Mouse (Mus musculus) stomach, embryonic 15.5 days (tissue): ENCODE results near the gene Nagpa. TPM values are rescaled to one million over a fixed set of nuclear protein-coding genes. Genes with fewer than 3 reads are reported as not detected.

Experiments used
- ATAC-seq: fragments of 200-750 bp; cut with Nextera tagmentation; 2 replicates; pipeline ENCODE4 v1.8.0; 2017; ENCODE audit warnings: low read depth, moderate number of reproducible peaks, moderate TSS enrichment; ENCODE audit not compliant: insufficient read depth, low FRiP score
- H3K27ac ChIP-seq: fragments of 300-500 bp; sonication (generic); 2 replicates; pipeline ENCODE4 v1.5.1; 2015; ENCODE audit warnings: mild to moderate bottlenecking, inconsistent platforms
- H3K27me3 ChIP-seq: fragments of 300-500 bp; sonication (generic); replicated peaks from 2 replicates; pipeline ENCODE4 v1.6.1; 2015; ENCODE audit warnings: inconsistent platforms
- H3K36me3 ChIP-seq: fragments of 300-500 bp; sonication (generic); 2 replicates; pipeline ENCODE4 v1.6.1; 2015; ENCODE audit warnings: inconsistent platforms
- H3K4me1 ChIP-seq: fragments of 300-500 bp; sonication (generic); 2 replicates; pipeline ENCODE4 v1.6.1; 2015; ENCODE audit warnings: inconsistent platforms
- H3K4me2 ChIP-seq: fragments of 300-500 bp; sonication (generic); 2 replicates; pipeline ENCODE4 v1.6.1; 2015; ENCODE audit warnings: mild to moderate bottlenecking, inconsistent platforms
- H3K4me3 ChIP-seq: fragments of 300-500 bp; sonication (generic); replicated peaks from 2 replicates; pipeline ENCODE4 v1.5.1; 2015; ENCODE audit warnings: inconsistent platforms
- H3K9ac ChIP-seq: fragments of 300-500 bp; sonication (generic); 2 replicates; pipeline ENCODE4 v1.6.1; 2015; ENCODE audit warnings: inconsistent platforms
- H3K9me3 ChIP-seq: fragments of 300-500 bp; sonication (generic); 2 replicates; pipeline ENCODE4 v1.6.1; 2016; ENCODE audit warnings: inconsistent platforms
- WGBS: fragments of 180-500 bp; shearing (Covaris S2); methylation state at CpG from one replicate; pipeline ENCODE4 v1.1.7; 2015; 5-methylcytosine and 5-hydroxymethylcytosine counted together
- polyA plus RNA-seq: library from polyadenylated mRNA; unstranded; fragments of >200 nt; fragmentation: Nextera tagmentation; extraction: Ambion mirVana; gene quantifications from 2 replicates; pipeline ENCODE4 v1.2.1, GENCODE M21; 2015

Nagpa gene
- polyA plus RNA-seq, 1 experiment from 2014 or later: 22.1 TPM

- no peak overlapping the region for H3K27ac ChIP-seq
- no peak overlapping the region for H3K4me2 ChIP-seq
- H3K9ac ChIP-seq: no peak overlapping the region
- H3K36me3 ChIP-seq: no peaks in the 10 kb centered on the region
- H3K9me3 ChIP-seq: no peaks in the 10 kb centered on the region
- H3K4me3 ChIP-seq: no peak overlapping the region
- H3K4me1 ChIP-seq: 0 out of 2 replicates have a peak, but pooled peaks cover 4% of the 10 kb centered on the region
- no peak for ATAC-seq
- 63% methylated on average over 4 of the region's 4 CpGs for WGBS
- H3K27me3 ChIP-seq: no peaks in the 10 kb centered on the region
These were observed 17.6 kb upstream of the Nagpa start for GRCm38 (mm10) chr16:5221403-5221802.

- Histone ChIP-seq H3K36me3 (no peaks in the 10 kb centered on the region), H3K4me1 (0 out of 2 replicates have a peak, but pooled peaks cover 5% of the 10 kb centered on the region), H3K27me3 (no peaks in the 10 kb centered on the region), H3K9ac (no peak overlapping the region), H3K9me3 (no peaks in the 10 kb centered on the region), H3K27ac (no peak overlapping the region), H3K4me2 (no peak overlapping the region), H3K4me3 (no peak overlapping the region)
- ATAC-seq: no peak
- 72% methylated on average over 5 of the region's 5 CpGs for WGBS
These were observed 13.7 kb upstream of the Nagpa start for GRCm38 (mm10) chr16:5217341-5218133.

- no peak overlapping the region for H3K9ac ChIP-seq
- WGBS: 38% methylated on average over 6 of the region's 6 CpGs
These were observed 12.9 kb upstream of the Nagpa start for GRCm38 (mm10) chr16:5216686-5217085.

GRCm38 (mm10) chr16:5214126-5214525 lies 10.3 kb upstream of the Nagpa start:
- WGBS: 85% methylated on average over 2 of the region's 2 CpGs
- Histone ChIP-seq H3K27me3 (no peaks in the 10 kb centered on the region), H3K9me3 (no peaks in the 10 kb centered on the region)

More at GRCm38 (mm10) chr16:5216686-5217085, 12.9 kb upstream of the Nagpa start:
- Histone ChIP-seq H3K4me2 (no peak overlapping the region), H3K27me3 (no peaks in the 10 kb centered on the region), H3K4me1 (0 out of 2 replicates have a peak, but pooled peaks cover 5% of the 10 kb centered on the region), H3K9me3 (no peaks in the 10 kb centered on the region), H3K36me3 (no peaks in the 10 kb centered on the region), H3K4me3 (no peak overlapping the region), H3K27ac (no peak overlapping the region)
- ATAC-seq: no peak

GRCm38 (mm10) chr16:5212150-5212549 lies 8.3 kb upstream of the Nagpa start:
- no peak overlapping the region for H3K9ac ChIP-seq
- H3K27ac ChIP-seq: no peak overlapping the region
- WGBS: 79% methylated on average over 3 of the region's 3 CpGs
- H3K27me3 ChIP-seq: no peaks in the 10 kb centered on the region
- H3K4me1 ChIP-seq: 0 out of 2 replicates have a peak, but pooled peaks cover 5% of the 10 kb centered on the region
- ATAC-seq: no peak
- no peak overlapping the region for H3K4me3 ChIP-seq
- H3K9me3 ChIP-seq: no peaks in the 10 kb centered on the region
- H3K4me2 ChIP-seq: no peak overlapping the region
- no peaks in the 10 kb centered on the region for H3K36me3 ChIP-seq

More at GRCm38 (mm10) chr16:5214126-5214525, 10.3 kb upstream of the Nagpa start:
- Histone ChIP-seq H3K4me3 (no peak overlapping the region), H3K4me1 (0 out of 2 replicates have a peak, but pooled peaks cover 5% of the 10 kb centered on the region), H3K36me3 (no peaks in the 10 kb centered on the region), H3K27ac (no peak overlapping the region), H3K4me2 (no peak overlapping the region), H3K9ac (no peak overlapping the region)
- no peak for ATAC-seq

GRCm38 (mm10) chr16:5210365-5210764 lies 6.6 kb upstream of the Nagpa start:
- Histone ChIP-seq H3K27ac (no peak overlapping the region), H3K9ac (no peak overlapping the region), H3K4me2 (no peak overlapping the region), H3K27me3 (no peaks in the 10 kb centered on the region), H3K36me3 (no peaks in the 10 kb centered on the region), H3K4me1 (no peaks in the 10 kb centered on the region), H3K4me3 (no peak overlapping the region), H3K9me3 (no peaks in the 10 kb centered on the region)
- ATAC-seq: no peak
- 70% methylated on average over 2 of the region's 2 CpGs for WGBS

- H3K4me3 ChIP-seq: no peak overlapping the region
- no peak overlapping the region for H3K9ac ChIP-seq
- H3K9me3 ChIP-seq: no peaks in the 10 kb centered on the region
- ATAC-seq: no peak
- H3K27me3 ChIP-seq: no peaks in the 10 kb centered on the region
- no peak overlapping the region for H3K27ac ChIP-seq
- no peaks in the 10 kb centered on the region for H3K36me3 ChIP-seq
- 0 out of 2 replicates have a peak, but pooled peaks cover 7% of the 10 kb centered on the region for H3K4me1 ChIP-seq
- WGBS: 62% methylated on average over 5 of the region's 5 CpGs
- no peak overlapping the region for H3K4me2 ChIP-seq
These were observed 2.2 kb upstream of the Nagpa start for GRCm38 (mm10) chr16:5206051-5206450.

- Histone ChIP-seq H3K27me3 (no peaks in the 10 kb centered on the region), H3K36me3 (no peaks in the 10 kb centered on the region), H3K9ac (no peak overlapping the region), H3K27ac (no peak overlapping the region), H3K9me3 (no peaks in the 10 kb centered on the region), H3K4me3 (no peak overlapping the region), H3K4me2 (no peak overlapping the region), H3K4me1 (0 out of 2 replicates have a peak, but pooled peaks cover 7% of the 10 kb centered on the region)
- no peak for ATAC-seq
- 84% methylated on average over 5 of the region's 5 CpGs for WGBS
These were observed 1.7 kb upstream of the Nagpa start for GRCm38 (mm10) chr16:5205431-5205970.

GRCm38 (mm10) chr16:5203200-5203599 lies 612 bp downstream of the Nagpa start:
- peak overlapping the region; percentile 98 for H3K4me2 ChIP-seq
- H3K27ac ChIP-seq: 0 out of 2 replicates have a peak overlapping the region, but pooled peaks have one; percentile 0
- H3K36me3 ChIP-seq: peaks cover 5% of the 10 kb centered on the region; the same call in 1 of the 2 replicates
- WGBS: 1% methylated on average over 36 of the region's 36 CpGs
- H3K4me3 ChIP-seq: peak overlapping the region; percentile 89
- H3K9me3 ChIP-seq: no peaks in the 10 kb centered on the region
- H3K9ac ChIP-seq: peak overlapping the region; percentile 26
- ATAC-seq: peak; percentile 21; the same call in 1 of the 2 replicates
- no peaks in the 10 kb centered on the region for H3K27me3 ChIP-seq
- H3K4me1 ChIP-seq: 0 out of 2 replicates have a peak, but pooled peaks cover 7% of the 10 kb centered on the region

- Histone ChIP-seq H3K4me3 (peak overlapping the region; percentile 89), H3K4me2 (peak overlapping the region; percentile 98), H3K9ac (no peak overlapping the region), H3K36me3 (peaks cover 5% of the 10 kb centered on the region; the same call in 1 of the 2 replicates), H3K27me3 (no peaks in the 10 kb centered on the region), H3K4me1 (0 out of 2 replicates have a peak, but pooled peaks cover 7% of the 10 kb centered on the region), H3K9me3 (no peaks in the 10 kb centered on the region), H3K27ac (no peak overlapping the region)
- no peak for ATAC-seq
- 14% methylated on average over 4 of the region's 4 CpGs for WGBS
These were observed 1.1 kb downstream of the Nagpa start for GRCm38 (mm10) chr16:5202681-5203080.

- ATAC-seq: no peak
- WGBS: 25% methylated on average over 6 of the region's 6 CpGs
These were observed 8.7 kb downstream of the Nagpa start for GRCm38 (mm10) chr16:5195080-5195479.

GRCm38 (mm10) chr16:5186234-5186633 lies 17.6 kb downstream of the Nagpa start:
- no peak overlapping the region for H3K9ac ChIP-seq
- no peaks in the 10 kb centered on the region for H3K9me3 ChIP-seq
- H3K4me2 ChIP-seq: no peak overlapping the region
- ATAC-seq: no peak
- no peaks in the 10 kb centered on the region for H3K36me3 ChIP-seq
- no peak overlapping the region for H3K27ac ChIP-seq
- no peaks in the 10 kb centered on the region for H3K27me3 ChIP-seq
- H3K4me3 ChIP-seq: no peak overlapping the region
- 74% methylated on average over 7 of the region's 7 CpGs for WGBS
- no peaks in the 10 kb centered on the region for H3K4me1 ChIP-seq

More at GRCm38 (mm10) chr16:5195080-5195479, 8.7 kb downstream of the Nagpa start:
- Histone ChIP-seq H3K4me2 (no peak overlapping the region), H3K4me1 (no peaks in the 10 kb centered on the region), H3K27me3 (no peaks in the 10 kb centered on the region), H3K4me3 (no peak overlapping the region), H3K27ac (no peak overlapping the region), H3K9me3 (no peaks in the 10 kb centered on the region), H3K36me3 (peaks cover 4% of the 10 kb centered on the region; the same call in 1 of the 2 replicates), H3K9ac (no peak overlapping the region)
